Mouse (Mus musculus) WW6 (cell line): ENCODE results near the gene Mrps34.

Experiments
- DNase-seq: peaks from one replicate; pipeline ENCODE4 v3.0.0-alpha.2; 2013; ENCODE audit warnings: low read depth, low spot score

Gene Mrps34

GRCm38 (mm10) chr17:24894995-24895547 lies at the start of gene Mrps34, which contains the start of gene Eme2:
Gene Mrps34 (plus strand): TSS chr17:24895116.
Gene Eme2 (minus strand): TSS chr17:24895087.
- DNase-seq: no peak

GRCm38 (mm10) chr17:24847386-24847785 lies 47.5 kb upstream of the Mrps34 start:
- no peak for DNase-seq

- DNase-seq: no peak
These were observed 46.3 kb upstream of the Mrps34 start for GRCm38 (mm10) chr17:24848600-24849031.

GRCm38 (mm10) chr17:24849733-24850064 lies 45.2 kb upstream of the Mrps34 start:
- DNase-seq: no peak

GRCm38 (mm10) chr17:24850065-24850772 lies 44.7 kb upstream of the Mrps34 start, which contains the start of gene Fahd1:
Gene Fahd1 (minus strand): TSS chr17:24850364.
- peak; percentile 93 for DNase-seq

- DNase-seq: no peak
These were observed 44.2 kb upstream of the Mrps34 start for GRCm38 (mm10) chr17:24850773-24851127.

- no peak for DNase-seq
These were observed 43.4 kb upstream of the Mrps34 start for GRCm38 (mm10) chr17:24851381-24852125.

- no peak for DNase-seq
These were observed 39.0 kb upstream of the Mrps34 start for GRCm38 (mm10) chr17:24855838-24856464.

GRCm38 (mm10) chr17:24856589-24856988 lies 38.3 kb upstream of the Mrps34 start:
- no peak for DNase-seq

- no peak for DNase-seq
These were observed 37.0 kb upstream of the Mrps34 start for GRCm38 (mm10) chr17:24857831-24858470.

- DNase-seq: no peak
These were observed 35.9 kb upstream of the Mrps34 start for GRCm38 (mm10) chr17:24858967-24859366.

- DNase-seq: no peak
These were observed 34.8 kb upstream of the Mrps34 start for GRCm38 (mm10) chr17:24860076-24860475.

GRCm38 (mm10) chr17:24861785-24862184 lies 33.1 kb upstream of the Mrps34 start:
- DNase-seq: no peak

GRCm38 (mm10) chr17:24865776-24866175 lies 29.1 kb upstream of the Mrps34 start, which contains the start of gene Igfals:
Gene Igfals (plus strand): TSS chr17:24865997.
- DNase-seq: no peak

GRCm38 (mm10) chr17:24867914-24868313 lies 27.0 kb upstream of the Mrps34 start:
- no peak for DNase-seq

GRCm38 (mm10) chr17:24873695-24874404 lies 21.1 kb upstream of the Mrps34 start:
- DNase-seq: no peak

- DNase-seq: no peak
These were observed 20.5 kb upstream of the Mrps34 start for GRCm38 (mm10) chr17:24874405-24874745.

- DNase-seq: no peak
These were observed 19.9 kb upstream of the Mrps34 start for GRCm38 (mm10) chr17:24874989-24875388.

GRCm38 (mm10) chr17:24877336-24878116 lies 17.4 kb upstream of the Mrps34 start:
- DNase-seq: no peak

GRCm38 (mm10) chr17:24878117-24878397 lies 16.9 kb upstream of the Mrps34 start:
- no peak for DNase-seq

- DNase-seq: no peak
These were observed 16.4 kb upstream of the Mrps34 start for GRCm38 (mm10) chr17:24878531-24878930.
